Mouse (Mus musculus) testis, adult 2 months (tissue): ENCODE measurements at regions not wholly inside any gene's neighbourhood (a gene's known extent, or its start where the extent isn't known, plus 50 kb on each side); places are given as distances from the start of the nearest gene placed in this dataset.
"Not testable (repeated sequence)": the region's sequence is repeated elsewhere in the genome, so short reads cannot be mapped to it uniquely, and the experiment has no call there.

Experiments
- CTCF ChIP-seq: fragments of 200-500 bp; IDR thresholded peaks from 2 replicates; pipeline ENCODE4 v1.5.1; 2012; ENCODE audit warnings: low read depth, mild to moderate bottlenecking, inconsistent platforms, low read length, moderate library complexity; ENCODE audit not compliant: control insufficient read depth, insufficient read depth, insufficient replicate concordance
- POLR2A ChIP-seq: fragments of 200-500 bp; IDR thresholded peaks from 2 replicates; pipeline ENCODE4 v1.6.1; 2012; ENCODE audit warnings: low read depth, mild to moderate bottlenecking, inconsistent platforms, low read length, moderate library complexity; ENCODE audit not compliant: control insufficient read depth

DNA sequence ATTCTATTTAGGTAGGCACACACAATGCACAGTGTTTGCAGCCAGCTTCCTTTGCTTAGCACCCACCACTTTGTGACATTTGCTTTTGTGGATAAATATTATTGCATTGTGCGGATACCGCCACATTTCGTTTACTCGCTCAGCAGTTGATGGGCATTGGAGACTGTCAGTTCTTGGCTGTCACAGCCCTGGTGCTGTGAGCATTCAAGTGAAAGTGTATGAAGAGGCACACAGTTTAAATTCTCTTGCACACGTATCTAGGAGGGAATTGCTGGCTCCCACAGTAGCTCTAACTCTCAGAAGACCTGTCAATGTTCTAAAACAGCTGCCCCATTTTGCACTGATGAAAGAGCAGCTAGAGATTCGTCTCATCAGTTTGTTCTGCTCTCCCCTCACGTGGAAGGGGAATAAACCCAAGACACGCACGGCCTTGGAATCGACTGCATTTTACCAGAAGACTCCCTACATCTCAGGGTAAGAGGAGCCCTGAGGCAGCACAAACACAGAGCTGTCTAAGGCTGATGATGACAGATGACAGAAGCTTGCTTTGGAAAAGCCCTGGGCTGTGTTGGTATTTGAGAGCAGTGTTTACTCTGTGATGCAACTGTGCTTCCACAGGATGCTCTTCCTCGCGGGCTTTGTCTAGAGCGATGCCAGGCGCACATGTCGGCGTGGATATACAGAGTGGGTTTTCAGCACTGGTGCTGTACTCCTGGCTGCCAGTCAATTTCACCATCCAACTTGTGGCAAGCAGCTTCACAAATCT is 136.6 kb upstream of the Rasgrp1 start:
- TF ChIP-seq POLR2A, CTCF: not testable (repeated sequence)
